Mouse (Mus musculus) forebrain, embryonic 12.5 days (tissue): Measurements from ENCODE around the gene Coasy. TPM values are rescaled to one million over a fixed set of nuclear protein-coding genes. Genes with fewer than 3 reads are reported as not detected.

Source experiments
- ATAC-seq: fragments of 200-750 bp; cut with Nextera tagmentation; 2 replicates; pipeline ENCODE4 v1.8.0; 2017; ENCODE audit warnings: moderate TSS enrichment; ENCODE audit not compliant: low FRiP score
- H3K27ac ChIP-seq: fragments of 300-500 bp; sonication (generic); 2 replicates; pipeline ENCODE4 v1.5.1; 2016; ENCODE audit warnings: mild to moderate bottlenecking
- H3K27me3 ChIP-seq: fragments of 300-500 bp; sonication (generic); 2 replicates; pipeline ENCODE4 v1.6.1; 2016; ENCODE audit warnings: mild to moderate bottlenecking
- H3K36me3 ChIP-seq: fragments of 300-500 bp; sonication (generic); replicated peaks from 2 replicates; pipeline ENCODE4 v1.6.1; 2016; ENCODE audit warnings: mild to moderate bottlenecking
- H3K4me1 ChIP-seq: fragments of 300-500 bp; sonication (generic); 2 replicates; pipeline ENCODE4 v1.6.1; 2016
- H3K4me2 ChIP-seq: fragments of 300-500 bp; sonication (generic); 2 replicates; pipeline ENCODE4 v1.6.1; 2016; ENCODE audit warnings: mild to moderate bottlenecking, moderate library complexity
- H3K4me3 ChIP-seq: fragments of 300-500 bp; sonication (generic); replicated peaks from 2 replicates; pipeline ENCODE4 v1.5.1; 2016; ENCODE audit warnings: mild to moderate bottlenecking
- H3K9ac ChIP-seq: fragments of 300-500 bp; sonication (generic); 2 replicates; pipeline ENCODE4 v1.6.1; 2016; ENCODE audit warnings: mild to moderate bottlenecking
- H3K9me3 ChIP-seq: fragments of 300-500 bp; sonication (generic); 2 replicates; pipeline ENCODE4 v1.6.1; 2016
- WGBS: fragments of 180-500 bp; shearing (Covaris S2); methylation state at CpG from one replicate; pipeline ENCODE4 v1.1.7; 2016; 5-methylcytosine and 5-hydroxymethylcytosine counted together
- polyA plus RNA-seq: library from polyadenylated mRNA; unstranded; fragments of >200 nt; fragmentation: Nextera tagmentation; extraction: Ambion mirVana; gene quantifications from 2 replicates; pipeline ENCODE4 v1.2.1, GENCODE M21; 2016

Coasy gene
- polyA plus RNA-seq, 1 experiment from 2014 or later, result 50.9 TPM

GRCm38 (mm10) chr11:101128996-101129577, 46.7 kb downstream of the Coasy start:
- Histone ChIP-seq H3K27ac (no peak overlapping the region), H3K4me2 (no peak overlapping the region), H3K4me3 (no peak overlapping the region), H3K9me3 (0 out of 2 replicates have a peak, but pooled peaks cover 6% of the 10 kb centered on the region), H3K9ac (no peak overlapping the region), H3K4me1 (no peaks in the 10 kb centered on the region), H3K36me3 (peaks cover 29% of the 10 kb centered on the region), H3K27me3 (no peaks in the 10 kb centered on the region)
- no peak for ATAC-seq
- WGBS, result 89% methylated on average over 11 of the region's 11 CpGs

GRCm38 (mm10) chr11:101130056-101130756, 47.8 kb downstream of the Coasy start:
- H3K9me3 ChIP-seq, result 0 out of 2 replicates have a peak, but pooled peaks cover 6% of the 10 kb centered on the region
- 56% methylated on average over 18 of the region's 18 CpGs for WGBS
- H3K4me2 ChIP-seq, result no peak overlapping the region
- H3K4me3 ChIP-seq, result no peak overlapping the region
- no peak overlapping the region for H3K9ac ChIP-seq
- H3K27me3 ChIP-seq, result no peaks in the 10 kb centered on the region
- H3K36me3 ChIP-seq, result peaks cover 21% of the 10 kb centered on the region
- H3K4me1 ChIP-seq, result no peaks in the 10 kb centered on the region
- H3K27ac ChIP-seq, result no peak overlapping the region
- no peak for ATAC-seq

- Histone ChIP-seq H3K27me3 (no peaks in the 10 kb centered on the region), H3K27ac (no peak overlapping the region), H3K36me3 (peaks cover 11% of the 10 kb centered on the region), H3K4me2 (no peak overlapping the region), H3K9ac (no peak overlapping the region), H3K4me1 (no peaks in the 10 kb centered on the region), H3K9me3 (0 out of 2 replicates have a peak, but pooled peaks cover 3% of the 10 kb centered on the region), H3K4me3 (no peak overlapping the region)
- ATAC-seq, result no peak
- WGBS, result 95% methylated on average over 2 of the region's 2 CpGs
Measured at GRCm38 (mm10) chr11:101131187-101131586, 48.8 kb downstream of the Coasy start.

GRCm38 (mm10) chr11:101131701-101132100, 49.3 kb downstream of the Coasy start:
- Histone ChIP-seq H3K27me3 (no peaks in the 10 kb centered on the region), H3K9ac (no peak overlapping the region), H3K36me3 (peaks cover 6% of the 10 kb centered on the region), H3K4me3 (no peak overlapping the region), H3K27ac (no peak overlapping the region), H3K4me1 (no peaks in the 10 kb centered on the region), H3K4me2 (no peak overlapping the region), H3K9me3 (no peaks in the 10 kb centered on the region)
- no peak for ATAC-seq
- WGBS, result 83% methylated on average over 6 of the region's 6 CpGs

GRCm38 (mm10) chr11:101133037-101133436, 50.7 kb downstream of the Coasy start:
- Histone ChIP-seq H3K27me3 (no peaks in the 10 kb centered on the region), H3K4me2 (no peak overlapping the region), H3K4me1 (no peaks in the 10 kb centered on the region), H3K27ac (no peak overlapping the region), H3K4me3 (no peak overlapping the region), H3K9ac (no peak overlapping the region), H3K36me3 (no peaks in the 10 kb centered on the region), H3K9me3 (no peaks in the 10 kb centered on the region)
- 88% methylated on average over 12 of the region's 12 CpGs for WGBS
- no peak for ATAC-seq

GRCm38 (mm10) chr11:101134217-101134865, 52.0 kb downstream of the Coasy start:
- 81% methylated on average over 13 of the region's 13 CpGs for WGBS
- Histone ChIP-seq H3K27me3 (no peaks in the 10 kb centered on the region), H3K36me3 (no peaks in the 10 kb centered on the region), H3K4me1 (peaks cover 8% of the 10 kb centered on the region), H3K4me2 (no peak overlapping the region), H3K9ac (no peak overlapping the region), H3K9me3 (no peaks in the 10 kb centered on the region), H3K4me3 (no peak overlapping the region), H3K27ac (no peak overlapping the region)
- no peak for ATAC-seq

Other genes starting within 250 kb of the Coasy start
- gene Stat5b, start 231.8 kb upstream of the Coasy start, polyA plus RNA-seq, result 16.6 and 17.3 TPM in 2 replicates
- 1.2 and 1.8 TPM in 2 replicates for gene Stat5a, start 223.2 kb upstream of the Coasy start, polyA plus RNA-seq
- 30.8 and 34.1 TPM in 2 replicates for gene Stat3, start 143.0 kb upstream of the Coasy start, polyA plus RNA-seq
- 29.9 and 35.6 TPM in 2 replicates for gene Cavin1, start 111.7 kb upstream of the Coasy start, polyA plus RNA-seq
- gene Atp6v0a1, start 73.1 kb upstream of the Coasy start, polyA plus RNA-seq, result 48.9 and 54.9 TPM in 2 replicates
- 7.8 and 8.7 TPM in 2 replicates for gene Naglu, start 12.6 kb upstream of the Coasy start, polyA plus RNA-seq
- gene Hsd17b1, start 4.2 kb upstream of the Coasy start, polyA plus RNA-seq, result 0.19 and 0.33 TPM in 2 replicates
- 47.6 and 52.6 TPM in 2 replicates for gene Mlx, start 4.7 kb downstream of the Coasy start, polyA plus RNA-seq
- gene Psmc3ip, start 12.9 kb downstream of the Coasy start, polyA plus RNA-seq, result 59.0 and 62.1 TPM in 2 replicates
- 18.6 and 19.3 TPM in 2 replicates for gene Retreg3, start 37.3 kb downstream of the Coasy start, polyA plus RNA-seq
- gene Tubg1, start 37.4 kb downstream of the Coasy start, polyA plus RNA-seq, result 103 and 108 TPM in 2 replicates
- gene Tubg2, start 73.3 kb downstream of the Coasy start, polyA plus RNA-seq, result 7.6 and 8.3 TPM in 2 replicates
- gene Cntnap1, start 88.0 kb downstream of the Coasy start, polyA plus RNA-seq, result 0.46 and 0.57 TPM in 2 replicates
- gene Plekhh3, start 88.8 kb downstream of the Coasy start, polyA plus RNA-seq, result 9.2 and 9.6 TPM in 2 replicates
- 0.10 TPM in 1 of 2 replicates, not detected in the other for gene Ccr10, start 92.9 kb downstream of the Coasy start, polyA plus RNA-seq
- 11.1 and 12.5 TPM in 2 replicates for gene Ezh1, start 143.9 kb downstream of the Coasy start, polyA plus RNA-seq
- gene Ramp2, start 163.5 kb downstream of the Coasy start, polyA plus RNA-seq, result 43.7 and 49.6 TPM in 2 replicates
- 90.4 and 93.1 TPM in 2 replicates for gene Vps25, start 171.1 kb downstream of the Coasy start, polyA plus RNA-seq
- 5.7 and 7.5 TPM in 2 replicates for gene Wnk4, start 178.0 kb downstream of the Coasy start, polyA plus RNA-seq
- 1.6 TPM in 2 replicates for gene Cntd1, start 196.4 kb downstream of the Coasy start, polyA plus RNA-seq
- gene Coa3, start 196.5 kb downstream of the Coasy start, polyA plus RNA-seq, result 178 and 183 TPM in 2 replicates
- 164 and 169 TPM in 2 replicates for gene Becn1, start 219.7 kb downstream of the Coasy start, polyA plus RNA-seq
- 182 and 189 TPM in 2 replicates for gene Psme3, start 233.6 kb downstream of the Coasy start, polyA plus RNA-seq
- 2.9 and 3.1 TPM in 2 replicates for gene Aoc2, start 242.5 kb downstream of the Coasy start, polyA plus RNA-seq
- not detected in 2 replicates for gene Aoc3, start 248.0 kb downstream of the Coasy start, polyA plus RNA-seq